Mouse (Mus musculus) heart, embryonic 12.5 days (tissue): ENCODE measurements around the gene Bfsp2. TPM values are rescaled to one million over a fixed set of nuclear protein-coding genes. Genes with fewer than 3 reads are reported as not detected.

Experiments used
- ATAC-seq: fragments of 200-750 bp; cut with Nextera tagmentation; 2 replicates; pipeline ENCODE4 v1.8.0; 2017; ENCODE audit warnings: moderate TSS enrichment, moderate library complexity; ENCODE audit not compliant: insufficient number of reproducible peaks, low FRiP score
- H3K27ac ChIP-seq: fragments of 300-500 bp; sonication (generic); 2 replicates; pipeline ENCODE4 v1.5.1; 2016; ENCODE audit warnings: mild to moderate bottlenecking, moderate library complexity; ENCODE audit not compliant: poor library complexity, severe bottlenecking
- H3K27me3 ChIP-seq: fragments of 300-500 bp; sonication (generic); replicated peaks from 2 replicates; pipeline ENCODE4 v1.6.1; 2016; ENCODE audit warnings: mild to moderate bottlenecking, moderate library complexity
- H3K36me3 ChIP-seq: fragments of 300-500 bp; sonication (generic); 2 replicates; pipeline ENCODE4 v1.6.1; 2016; ENCODE audit warnings: mild to moderate bottlenecking, moderate library complexity
- H3K4me1 ChIP-seq: fragments of 300-500 bp; sonication (generic); replicated peaks from 2 replicates; pipeline ENCODE4 v1.6.1; 2016; ENCODE audit warnings: mild to moderate bottlenecking
- H3K4me2 ChIP-seq: fragments of 300-500 bp; sonication (generic); 2 replicates; pipeline ENCODE4 v1.6.1; 2016; ENCODE audit warnings: mild to moderate bottlenecking, moderate library complexity
- H3K4me3 ChIP-seq: fragments of 300-500 bp; sonication (generic); 2 replicates; pipeline ENCODE4 v1.5.1; 2016; ENCODE audit warnings: mild to moderate bottlenecking
- H3K9ac ChIP-seq: fragments of 300-500 bp; sonication (generic); 2 replicates; pipeline ENCODE4 v1.6.1; 2016; ENCODE audit warnings: mild to moderate bottlenecking, moderate library complexity
- H3K9me3 ChIP-seq: fragments of 300-500 bp; sonication (generic); replicated peaks from 2 replicates; pipeline ENCODE4 v1.6.1; 2016; ENCODE audit warnings: mild to moderate bottlenecking, moderate library complexity
- WGBS: fragments of 180-500 bp; shearing (Covaris S2); methylation state at CpG from one replicate; pipeline ENCODE4 v1.1.7; 2016; 5-methylcytosine and 5-hydroxymethylcytosine counted together
- polyA plus RNA-seq: library from polyadenylated mRNA; unstranded; fragments of >200 nt; fragmentation: Nextera tagmentation; extraction: Ambion mirVana; gene quantifications from 2 replicates; pipeline ENCODE4 v1.2.1, GENCODE M21; 2016

Gene Bfsp2
- polyA plus RNA-seq, 1 experiment from 2014 or later: 0.37 TPM

DNA sequence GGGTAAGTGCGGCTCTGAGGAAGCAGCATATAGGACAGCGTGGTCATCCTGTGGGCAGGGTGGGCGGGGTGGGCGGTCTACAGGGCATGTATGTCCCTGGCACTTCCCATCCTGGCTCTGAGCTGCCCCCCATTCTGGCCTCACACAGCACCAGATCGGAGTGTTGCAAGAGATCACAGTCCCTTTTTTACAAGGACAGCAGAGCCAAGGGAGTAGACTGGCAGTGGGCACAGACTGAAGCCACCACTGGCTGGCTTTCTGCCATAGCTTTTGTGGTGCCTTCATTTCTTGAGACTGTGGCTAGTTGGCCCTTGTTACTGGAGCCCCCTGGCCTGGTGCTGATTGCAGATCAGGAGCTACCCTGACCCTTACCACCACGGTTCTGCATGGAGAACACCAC is 6.0 kb upstream of the Bfsp2 start:
- Histone ChIP-seq H3K36me3 (peaks cover 21% of the 10 kb centered on the region), H3K9ac (no peak overlapping the region), H3K9me3 (no peaks in the 10 kb centered on the region), H3K4me3 (no peak overlapping the region), H3K27ac (peak overlapping the region; percentile 19; the same call in 1 of the 2 replicates), H3K4me1 (peaks cover 67% of the 10 kb centered on the region), H3K27me3 (no peaks in the 10 kb centered on the region), H3K4me2 (no peak overlapping the region)
- WGBS: 71% methylated on average over 6 of the region's 6 CpGs
- no peak for ATAC-seq

DNA sequence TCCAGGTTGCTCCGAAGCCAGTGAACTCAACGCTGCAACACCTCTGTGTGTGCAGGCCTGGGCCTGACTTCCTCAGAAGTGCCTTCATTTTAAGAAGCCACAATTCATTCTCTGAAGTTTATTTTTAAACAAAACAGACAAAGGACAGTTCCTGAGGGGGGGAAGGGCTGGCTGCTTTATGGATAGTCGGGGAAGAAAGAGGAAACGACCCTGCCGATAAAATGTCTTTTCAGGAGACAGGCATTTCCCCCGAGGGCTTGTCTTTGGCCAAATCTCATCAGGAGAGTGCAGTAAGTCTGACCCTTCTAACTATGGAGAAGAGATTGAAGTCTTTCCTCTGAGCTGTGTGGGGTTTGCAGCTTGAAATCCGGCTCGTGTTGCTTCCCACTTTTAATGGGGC is 5.4 kb upstream of the Bfsp2 start:
- Histone ChIP-seq H3K9me3 (no peaks in the 10 kb centered on the region), H3K27ac (no peak overlapping the region), H3K36me3 (peaks cover 21% of the 10 kb centered on the region), H3K4me3 (no peak overlapping the region), H3K4me1 (peaks cover 67% of the 10 kb centered on the region), H3K27me3 (no peaks in the 10 kb centered on the region), H3K4me2 (no peak overlapping the region), H3K9ac (no peak overlapping the region)
- WGBS: 22% methylated on average over 8 of the region's 8 CpGs
- no peak for ATAC-seq

DNA sequence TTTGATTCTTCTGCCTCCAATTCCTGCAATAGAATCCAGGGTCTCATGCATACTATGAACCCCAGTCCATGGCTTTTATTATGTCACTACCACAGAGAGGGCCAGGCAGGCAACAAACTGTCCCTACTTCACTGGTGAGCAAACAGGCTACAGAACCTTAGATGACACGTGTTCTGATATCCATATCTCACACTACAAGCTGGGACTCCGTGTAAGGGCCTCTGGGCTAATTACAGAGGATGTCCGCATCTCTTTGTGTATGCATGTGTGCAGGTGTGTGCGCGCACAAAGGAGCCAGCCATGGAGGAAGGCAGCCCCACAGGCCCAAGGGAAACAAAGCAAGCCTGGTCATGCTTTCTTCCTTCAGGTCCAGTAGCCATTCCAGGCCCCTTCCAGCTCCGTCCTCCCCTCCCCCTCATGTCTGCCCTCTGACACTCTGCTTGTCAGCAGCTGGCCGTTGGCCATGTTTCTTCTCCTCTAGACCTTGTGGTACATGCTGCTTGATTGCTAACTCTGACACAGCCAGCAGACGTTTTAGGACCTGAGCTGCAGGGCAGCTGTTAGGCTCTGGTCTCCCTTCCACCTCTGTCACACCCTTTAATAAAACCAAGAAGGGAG is 492 bp upstream of the Bfsp2 start:
- Histone ChIP-seq H3K9me3 (no peaks in the 10 kb centered on the region), H3K4me2 (no peak overlapping the region; the same call in 1 of the 2 replicates), H3K9ac (no peak overlapping the region), H3K4me1 (peaks cover 47% of the 10 kb centered on the region), H3K36me3 (peaks cover 6% of the 10 kb centered on the region), H3K4me3 (no peak overlapping the region), H3K27ac (peak overlapping the region; percentile 65), H3K27me3 (no peaks in the 10 kb centered on the region)
- peak; percentile 82 for ATAC-seq
- WGBS: 32% methylated on average over 8 of the region's 8 CpGs

- Histone ChIP-seq H3K4me3 (no peak overlapping the region), H3K4me2 (no peak overlapping the region), H3K9ac (no peak overlapping the region), H3K27me3 (no peaks in the 10 kb centered on the region), H3K9me3 (no peaks in the 10 kb centered on the region), H3K36me3 (no peaks in the 10 kb centered on the region), H3K27ac (no peak overlapping the region), H3K4me1 (peaks cover 42% of the 10 kb centered on the region)
- WGBS: 57% methylated on average over 6 of the region's 6 CpGs
- ATAC-seq: no peak
Measured at GRCm38 (mm10) chr9:103475414-103475813, 4.8 kb downstream of the Bfsp2 start.

DNA sequence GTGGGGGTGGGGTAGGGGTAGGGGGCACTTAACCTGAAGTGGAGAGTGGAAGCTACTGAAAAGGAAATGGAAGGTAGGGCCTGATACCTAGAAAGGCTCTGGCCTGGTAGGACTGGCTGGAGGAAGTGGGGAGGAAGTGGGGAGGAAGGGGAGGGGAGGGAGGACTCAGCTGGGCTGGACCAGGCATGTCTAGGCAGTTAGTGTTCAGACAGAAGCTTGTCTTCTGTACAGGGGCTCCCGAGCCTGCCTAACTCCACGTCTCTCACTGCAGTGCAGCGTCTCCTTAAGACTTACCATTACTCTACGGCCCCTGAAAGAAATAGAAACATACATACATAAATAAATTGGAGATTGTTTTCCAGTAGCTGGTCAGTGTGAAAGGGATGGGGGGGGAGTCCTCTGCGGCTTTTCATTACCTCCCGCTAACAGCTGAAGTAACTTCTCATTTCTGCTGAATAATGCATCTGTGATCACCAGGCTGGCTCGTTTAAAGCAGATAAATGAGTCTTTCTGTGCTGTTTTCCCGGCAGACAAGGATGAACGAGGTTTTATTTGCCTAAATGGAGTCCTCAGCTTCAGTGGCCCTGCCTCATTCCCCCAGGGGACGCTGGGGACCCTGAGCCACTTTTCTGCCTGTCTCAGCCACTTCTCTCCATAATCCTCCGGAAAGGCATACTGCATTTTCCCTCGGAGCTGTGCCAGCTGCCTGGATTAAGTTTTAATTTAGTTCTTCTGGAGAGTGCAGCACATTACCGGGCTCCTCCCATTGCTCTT is 6.1 kb downstream of the Bfsp2 start:
- Histone ChIP-seq H3K27me3 (no peaks in the 10 kb centered on the region), H3K4me3 (no peak overlapping the region), H3K9ac (peak overlapping the region; percentile 17; the same call in 1 of the 2 replicates), H3K4me1 (peaks cover 29% of the 10 kb centered on the region; the same call in 1 of the 2 replicates), H3K4me2 (0 out of 2 replicates have a peak overlapping the region, but pooled peaks have one; percentile 14), H3K27ac (no peak overlapping the region), H3K36me3 (no peaks in the 10 kb centered on the region), H3K9me3 (no peaks in the 10 kb centered on the region)
- WGBS: 47% methylated on average over 13 of the region's 13 CpGs
- no peak; the same call in 1 of the 2 replicates for ATAC-seq

DNA sequence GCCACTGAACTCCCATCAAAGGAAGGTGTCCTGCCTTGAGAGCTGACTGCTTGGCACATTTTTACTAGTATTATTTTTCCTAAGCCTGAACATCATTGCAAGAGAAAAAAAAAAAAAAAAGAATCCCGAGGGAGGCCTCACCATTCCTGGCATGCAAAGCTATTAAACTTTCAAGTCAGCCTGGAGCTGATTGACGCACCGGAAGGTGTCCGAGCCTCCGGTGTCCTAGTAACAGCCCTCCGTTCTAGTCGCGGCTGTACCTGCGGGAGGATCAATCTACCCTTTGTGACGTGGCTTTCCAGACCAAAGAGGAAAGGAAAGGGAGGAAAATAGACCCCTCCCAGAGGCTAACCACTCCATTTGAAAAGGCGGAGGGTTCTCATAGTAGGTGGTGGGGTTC is 8.4 kb downstream of the Bfsp2 start:
- WGBS: 41% methylated on average over 11 of the region's 11 CpGs
- Histone ChIP-seq H3K4me3 (no peak overlapping the region), H3K4me2 (no peak overlapping the region), H3K36me3 (no peaks in the 10 kb centered on the region), H3K4me1 (peaks cover 23% of the 10 kb centered on the region; the same call in 1 of the 2 replicates), H3K27ac (no peak overlapping the region), H3K9me3 (no peaks in the 10 kb centered on the region), H3K9ac (no peak overlapping the region), H3K27me3 (no peaks in the 10 kb centered on the region)
- ATAC-seq: no peak

GRCm38 (mm10) chr9:103469516-103469915 is 10.7 kb downstream of the Bfsp2 start:
- peaks cover 10% of the 10 kb centered on the region; the same call in 1 of the 2 replicates for H3K4me1 ChIP-seq
- H3K36me3 ChIP-seq: no peaks in the 10 kb centered on the region
- H3K4me2 ChIP-seq: no peak overlapping the region
- no peak for ATAC-seq
- WGBS: 59% methylated on average over 5 of the region's 5 CpGs
- no peak overlapping the region for H3K27ac ChIP-seq
- no peaks in the 10 kb centered on the region for H3K27me3 ChIP-seq
- no peak overlapping the region for H3K4me3 ChIP-seq
- no peak overlapping the region for H3K9ac ChIP-seq
- H3K9me3 ChIP-seq: no peaks in the 10 kb centered on the region

DNA sequence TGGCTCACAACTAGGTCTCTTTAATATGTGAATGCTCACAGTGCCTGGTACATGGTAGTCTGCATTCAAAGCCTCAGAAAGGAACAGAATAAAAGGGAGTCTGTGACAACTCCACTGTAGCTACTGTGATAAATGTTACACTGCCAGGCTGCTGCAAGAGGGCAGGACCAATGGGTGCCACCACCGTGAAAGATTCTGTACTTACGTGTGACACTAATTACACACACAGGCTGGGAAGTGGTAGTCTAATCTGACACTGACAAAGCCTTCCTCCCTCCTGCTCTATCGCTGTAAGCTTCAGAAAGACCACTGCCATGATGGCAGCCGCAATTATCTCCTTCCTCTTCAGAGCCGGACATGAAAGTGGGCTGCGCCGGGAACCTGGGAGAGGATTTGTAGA is 11.3 kb downstream of the Bfsp2 start:
- no peak overlapping the region for H3K4me2 ChIP-seq
- WGBS: 74% methylated on average over 7 of the region's 7 CpGs
- H3K27ac ChIP-seq: no peak overlapping the region
- no peak for ATAC-seq
- H3K9me3 ChIP-seq: no peaks in the 10 kb centered on the region
- no peak overlapping the region for H3K9ac ChIP-seq
- no peaks in the 10 kb centered on the region for H3K27me3 ChIP-seq
- no peak overlapping the region for H3K4me3 ChIP-seq
- H3K36me3 ChIP-seq: no peaks in the 10 kb centered on the region
- H3K4me1 ChIP-seq: peaks cover 3% of the 10 kb centered on the region; the same call in 1 of the 2 replicates

DNA sequence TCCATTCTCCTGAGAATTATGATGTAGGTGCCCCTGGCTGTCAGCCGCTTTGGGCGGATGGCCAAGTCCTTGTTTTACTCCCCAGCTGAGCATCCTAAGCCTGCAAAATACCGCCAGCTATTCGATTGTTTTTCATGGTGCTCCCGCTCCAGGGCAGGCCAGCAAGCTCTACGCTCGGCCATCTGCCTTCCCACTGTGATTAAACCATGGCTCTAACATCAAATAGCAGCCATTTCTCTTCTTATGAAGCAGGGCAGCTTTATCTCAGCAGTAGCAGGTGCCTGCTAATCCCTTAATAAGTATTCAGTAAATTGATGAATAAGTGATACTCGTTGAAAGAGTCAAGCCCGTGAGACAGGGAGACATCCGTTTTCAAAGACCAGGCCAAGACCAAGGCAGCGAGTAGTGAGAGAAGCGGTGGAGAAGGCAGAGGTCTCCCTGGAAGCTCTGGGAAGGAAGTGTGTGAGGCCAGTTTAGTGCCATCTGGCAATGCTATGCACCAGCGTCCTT is 14.5 kb downstream of the Bfsp2 start:
- Histone ChIP-seq H3K27ac (no peak overlapping the region), H3K36me3 (no peaks in the 10 kb centered on the region), H3K4me1 (no peaks in the 10 kb centered on the region), H3K4me2 (no peak overlapping the region), H3K27me3 (no peaks in the 10 kb centered on the region), H3K4me3 (no peak overlapping the region), H3K9ac (no peak overlapping the region), H3K9me3 (no peaks in the 10 kb centered on the region)
- ATAC-seq: no peak
- WGBS: 74% methylated on average over 13 of the region's 13 CpGs

DNA sequence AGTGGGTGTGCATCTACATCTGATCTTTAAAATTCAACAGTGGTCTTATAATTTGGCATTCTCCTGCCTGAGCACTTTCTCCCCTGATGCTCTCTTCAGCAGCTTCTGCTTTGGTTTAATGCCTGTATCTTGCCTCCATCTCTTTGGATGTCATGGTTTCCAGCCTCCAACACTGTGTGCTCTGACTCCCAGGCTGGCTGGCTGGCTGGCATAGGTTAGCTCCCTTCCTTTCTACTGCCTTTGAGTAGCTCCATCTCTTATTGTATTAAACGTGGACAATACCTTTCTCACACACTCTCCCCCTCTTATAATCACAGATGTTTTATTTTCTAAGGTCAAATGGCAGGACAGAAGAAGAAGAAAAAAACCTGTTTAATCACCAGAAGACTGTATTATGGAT is 14.9 kb downstream of the Bfsp2 start:
- 58% methylated on average over 1 of the region's 1 CpGs for WGBS
- Histone ChIP-seq H3K4me3 (no peak overlapping the region), H3K27ac (no peak overlapping the region), H3K4me2 (no peak overlapping the region), H3K4me1 (no peaks in the 10 kb centered on the region), H3K36me3 (no peaks in the 10 kb centered on the region), H3K9ac (no peak overlapping the region), H3K27me3 (no peaks in the 10 kb centered on the region), H3K9me3 (no peaks in the 10 kb centered on the region)
- ATAC-seq: no peak

DNA sequence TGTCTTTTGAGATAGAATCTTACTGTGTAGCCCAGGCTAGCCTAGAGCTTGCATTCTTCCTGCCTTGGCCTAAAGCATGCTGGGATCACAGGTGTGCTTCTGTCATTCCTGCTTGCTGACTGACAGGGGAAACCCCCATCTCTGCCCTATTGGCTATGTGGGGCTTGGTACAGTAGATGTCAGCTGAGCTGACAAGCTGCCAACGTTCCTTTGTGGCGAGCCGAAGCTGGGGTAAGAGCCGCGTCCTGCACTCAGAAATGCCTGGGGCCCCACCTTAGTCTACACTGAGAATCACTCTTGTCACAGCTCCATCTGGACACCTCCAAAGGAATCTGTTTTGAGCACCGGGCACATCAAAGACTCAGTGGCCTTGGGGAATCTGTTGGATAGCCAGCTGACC is 16.4 kb downstream of the Bfsp2 start:
- no peaks in the 10 kb centered on the region for H3K36me3 ChIP-seq
- H3K4me1 ChIP-seq: no peaks in the 10 kb centered on the region; the same call in 1 of the 2 replicates
- H3K4me2 ChIP-seq: no peak overlapping the region
- no peak overlapping the region for H3K27ac ChIP-seq
- no peaks in the 10 kb centered on the region for H3K27me3 ChIP-seq
- ATAC-seq: no peak
- no peak overlapping the region for H3K4me3 ChIP-seq
- no peak overlapping the region for H3K9ac ChIP-seq
- no peaks in the 10 kb centered on the region for H3K9me3 ChIP-seq
- WGBS: 75% methylated on average over 6 of the region's 6 CpGs
